In the genomic region with DNA sequence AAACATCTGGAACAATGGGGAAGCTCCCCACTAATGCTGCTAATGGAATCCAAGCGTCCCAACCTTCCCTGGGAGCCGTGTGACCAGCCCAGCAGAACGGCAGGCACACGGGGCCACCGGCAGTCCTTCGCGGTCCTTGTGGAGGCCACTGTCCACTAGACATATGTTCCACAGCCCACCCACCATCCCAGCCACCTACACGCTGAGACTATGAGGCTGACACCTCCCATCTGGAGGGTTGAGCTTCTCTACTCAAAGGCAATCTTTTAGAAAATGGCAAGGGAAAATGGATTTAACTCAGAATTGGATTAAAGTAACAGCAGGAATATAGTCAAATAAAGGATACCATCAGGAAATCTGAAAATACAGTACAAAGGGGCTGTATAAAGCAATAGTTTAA, we compare ENCODE assay signal across 29 mouse cellular contexts. TPM values are rescaled to one million over a fixed set of nuclear protein-coding genes. Genes with fewer than 3 reads are reported as not detected.
DNase-seq lines count a peak whose midpoint lies in the region; ATAC-seq lines count a peak whose summit lies in the region.
"Had no signal": no experiment of that assay in that cellular context is flagged by ENCODE, and none has a peak within 500 bp of the region (broad histone marks: within the 10 kb centered on the region; RNA-seq: fewer than 3 reads in every experiment).

No protein-coding gene starts in this region.

- H3K4me3 ChIP-seq in heart, embryonic 10.5 days = no peak overlapping the region
- H3K4me3 ChIP-seq: embryonic facial prominence, embryonic 13.5 days; embryonic facial prominence, embryonic 15.5 days; erythroblast, embryonic 14.5 days; forebrain, embryonic 10.5 days; forebrain, embryonic 12.5 days had no signal

- no peaks in the 10 kb centered on the region for H3K27me3 ChIP-seq in heart, embryonic 10.5 days (ENCODE audit: insufficient read depth, poor library complexity, severe bottlenecking)
- H3K27me3 ChIP-seq: CH12.LX; embryonic facial prominence, embryonic 13.5 days; embryonic facial prominence, embryonic 15.5 days; forebrain, embryonic 12.5 days had no signal

- 84% methylated on average over 8 of the region's 8 CpGs for WGBS in heart, embryonic 10.5 days

- ATAC-seq in frontal cortex, adult (ENCODE audit: low TSS enrichment) = peak; percentile 64; the same call in 1 of the 2 replicates
- ATAC-seq: activated CD4-positive, CD25-positive, alpha-beta regulatory T cell, adult 4 months; CD4-positive, CD25-positive, alpha-beta regulatory T cell, adult 4 months; forebrain, embryonic 14.5 days; forebrain, embryonic 16.5 days; Patski had no signal

- DNase-seq in frontal cortex, postnatal 10 days (ENCODE audit: low spot score in 2 of 2) = no peak
- DNase-seq in heart, adult 11 months = peak; percentile 87
- no peak for DNase-seq in heart, embryonic 10.5 days (ENCODE audit: low spot score)
- DNase-seq in right cerebral cortex, adult 18-20 months = peak; percentile 12
- DNase-seq in right cerebral cortex, postnatal 10 days (ENCODE audit: low spot score in 2 of 2) = no peak
- DNase-seq: adrenal gland, adult 8-10 months; adrenal gland, postnatal 14 days; adrenal gland, postnatal 36 days; B cell, adult 2 months; cerebellum, adult 11 months; cerebellum, adult 18-20 months; cerebellum, adult 8-10 months; cerebellum, adult 9-11 months; cerebellum, postnatal 14 days; cerebellum, postnatal 36 days; embryo, embryonic 11 days had no signal

- no peaks in the 10 kb centered on the region for H3K9me3 ChIP-seq in heart, embryonic 10.5 days
- H3K9me3 ChIP-seq: embryonic facial prominence, embryonic 13.5 days; embryonic facial prominence, embryonic 15.5 days; forebrain, embryonic 10.5 days; forebrain, embryonic 12.5 days; G1E had no signal

- no peak overlapping the region for H3K27ac ChIP-seq in heart, embryonic 10.5 days
- H3K27ac ChIP-seq: embryonic facial prominence, embryonic 13.5 days; embryonic facial prominence, embryonic 15.5 days; forebrain, embryonic 10.5 days; forebrain, embryonic 12.5 days had no signal

- H3K4me1 ChIP-seq in heart, embryonic 10.5 days = no peaks in the 10 kb centered on the region
- H3K4me1 ChIP-seq: embryonic facial prominence, embryonic 13.5 days; embryonic facial prominence, embryonic 15.5 days; forebrain, embryonic 10.5 days; forebrain, embryonic 12.5 days had no signal

- H3K36me3 ChIP-seq in heart, embryonic 10.5 days = no peaks in the 10 kb centered on the region
- H3K36me3 ChIP-seq: embryonic facial prominence, embryonic 13.5 days; embryonic facial prominence, embryonic 15.5 days; forebrain, embryonic 10.5 days; forebrain, embryonic 12.5 days; G1E had no signal

RNA-seq across cellular contexts. Expression of gene Grm8, which starts 23.4 kb away (rescaled TPM):
- 0.15 and 0.16 TPM in 2 replicates for polyA plus RNA-seq in heart, embryonic 10.5 days (2016; fragmentation: Nextera tagmentation; extraction: Ambion mirVana)
- polyA plus RNA-seq: erythroblast, embryonic 14.5 days; G1E; Patski had no signal

Comparison
In these comparisons a context has a peak if more than half of its experiments do, and no peak if none do; other contexts are left out.
1. DNase-seq: peak in heart, adult 11 months (single experiment) and right cerebral cortex, adult 18-20 months (single experiment); none in frontal cortex, postnatal 10 days (0 of 2), heart, embryonic 10.5 days (single experiment) and right cerebral cortex, postnatal 10 days (0 of 2).